Mouse (Mus musculus) embryonic facial prominence, embryonic 10.5 days (tissue): ENCODE data around the gene Tecpr1. TPM values are rescaled to one million over a fixed set of nuclear protein-coding genes. Genes with fewer than 3 reads are reported as not detected.

ENCODE experiments used
- DNase-seq: peaks from one replicate; pipeline ENCODE4 v3.0.0-alpha.2; 2017; ENCODE audit warnings: low spot score
- H3K27ac ChIP-seq: fragments of 300-500 bp; sonication (generic); replicated peaks from 2 replicates; pipeline ENCODE4 v1.5.1; 2016; ENCODE audit warnings: mild to moderate bottlenecking
- H3K27me3 ChIP-seq: fragments of 300-500 bp; sonication (generic); replicated peaks from 2 replicates; pipeline ENCODE4 v1.6.1; 2016; ENCODE audit warnings: low read depth, mild to moderate bottlenecking; ENCODE audit not compliant: poor library complexity, severe bottlenecking
- H3K36me3 ChIP-seq: fragments of 300-500 bp; sonication (generic); replicated peaks from 2 replicates; pipeline ENCODE4 v1.6.1; 2016; ENCODE audit warnings: mild to moderate bottlenecking, moderate library complexity
- H3K4me1 ChIP-seq: fragments of 300-500 bp; sonication (generic); 2 replicates; pipeline ENCODE4 v1.6.1; 2016
- H3K4me3 ChIP-seq: fragments of 300-500 bp; sonication (generic); 2 replicates; pipeline ENCODE4 v1.5.1; 2016; ENCODE audit warnings: mild to moderate bottlenecking, moderate library complexity
- H3K9me3 ChIP-seq: fragments of 300-500 bp; sonication (generic); 2 replicates; pipeline ENCODE4 v1.6.1; 2016; ENCODE audit warnings: mild to moderate bottlenecking
- WGBS: fragments of 180-500 bp; shearing (Covaris S2); methylation state at CpG from one replicate; pipeline ENCODE4 v1.1.7; 2016; 5-methylcytosine and 5-hydroxymethylcytosine counted together
- polyA plus RNA-seq: library from polyadenylated mRNA; unstranded; fragments of >200 nt; fragmentation: Nextera tagmentation; extraction: Ambion mirVana; gene quantifications from 2 replicates; pipeline ENCODE4 v1.2.1, GENCODE M21; 2016

Tecpr1 gene
- polyA plus RNA-seq, result 19.3 and 21.1 TPM in 2 replicates

DNA sequence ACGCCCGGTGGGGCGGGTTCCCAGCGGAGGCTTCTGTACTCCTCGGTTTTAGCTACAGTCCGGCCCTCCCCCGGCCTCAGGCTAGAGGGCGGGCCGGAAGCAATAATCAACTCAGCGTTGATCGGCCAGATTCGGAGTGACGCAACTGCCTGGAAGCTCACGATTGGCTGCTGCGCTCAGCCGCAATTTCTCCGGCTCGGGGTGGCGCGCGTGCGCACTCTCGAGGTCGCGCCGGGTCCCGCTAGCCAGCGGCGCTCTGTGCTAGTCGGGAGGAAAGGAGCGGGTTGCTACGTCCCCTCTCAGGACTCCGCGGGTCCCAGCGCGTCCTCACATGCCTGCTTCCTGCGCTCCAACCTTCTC is at the start of gene Tecpr1:
Tecpr1 (minus strand) TSS at position 113 of the 360 bp plus-strand sequence.
- Histone ChIP-seq H3K4me3 (peak within 1 kb of the TSS; percentile 84), H3K27ac (peak within 1 kb of the TSS; percentile 70), H3K4me1 (peaks cover 37% of the 10 kb centered on the region), H3K9me3 (no peaks in the 10 kb centered on the region), H3K27me3 (no peaks in the 10 kb centered on the region), H3K36me3 (no peaks in the 10 kb centered on the region)
- WGBS, result under 1% methylated on average over 37 of the region's 37 CpGs
- DNase-seq, result peak; percentile 96

DNA sequence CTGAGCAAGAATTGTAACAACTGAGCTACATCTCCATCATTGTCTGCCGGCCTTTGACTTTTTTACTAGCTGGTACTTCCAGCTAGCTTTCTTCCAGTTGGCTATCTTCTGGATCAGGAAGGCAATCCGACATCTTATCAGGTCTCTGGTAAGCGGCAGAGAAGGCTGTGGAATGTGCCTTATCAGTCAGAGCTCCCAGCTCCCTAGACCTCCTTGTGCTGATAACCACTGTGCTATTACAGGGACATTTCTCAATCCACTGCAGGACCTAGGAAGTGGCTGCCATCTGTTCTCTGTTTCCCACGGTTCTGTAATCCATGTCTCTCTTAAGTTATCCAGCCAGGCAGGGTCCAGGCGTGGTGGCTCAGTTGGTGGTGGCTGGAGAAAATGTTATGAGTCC is 48.4 kb upstream of the Tecpr1 start:
- Histone ChIP-seq H3K4me1 (peaks cover 18% of the 10 kb centered on the region), H3K9me3 (no peaks in the 10 kb centered on the region), H3K36me3 (peaks cover 53% of the 10 kb centered on the region), H3K4me3 (no peak overlapping the region), H3K27me3 (no peaks in the 10 kb centered on the region), H3K27ac (no peak overlapping the region)
- WGBS, result 72% methylated on average over 5 of the region's 5 CpGs
- no peak for DNase-seq

DNA sequence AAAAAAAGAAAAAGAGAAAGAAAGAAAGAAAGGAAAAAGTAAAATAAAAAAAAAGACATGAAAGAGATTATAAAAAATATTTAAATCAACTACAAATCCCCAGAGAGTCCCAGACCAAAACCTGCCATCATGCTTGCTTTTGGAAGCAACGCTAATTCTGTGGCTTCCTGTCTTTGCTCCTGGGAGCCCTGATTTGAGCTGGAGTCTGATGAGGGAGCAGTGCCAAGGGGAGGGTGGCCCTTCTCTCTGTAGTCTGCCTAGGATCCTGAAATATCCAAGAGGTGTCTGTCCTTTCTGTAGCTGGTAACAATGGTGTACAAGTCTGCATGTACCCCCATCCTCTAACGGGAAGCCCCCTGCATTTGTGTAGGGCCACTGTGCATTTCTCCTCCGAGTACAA is 47.7 kb upstream of the Tecpr1 start:
- Histone ChIP-seq H3K27me3 (no peaks in the 10 kb centered on the region), H3K9me3 (no peaks in the 10 kb centered on the region), H3K4me3 (no peak overlapping the region), H3K36me3 (peaks cover 58% of the 10 kb centered on the region), H3K27ac (no peak overlapping the region), H3K4me1 (peaks cover 16% of the 10 kb centered on the region)
- WGBS, result 85% methylated on average over 3 of the region's 3 CpGs
- DNase-seq, result no peak

DNA sequence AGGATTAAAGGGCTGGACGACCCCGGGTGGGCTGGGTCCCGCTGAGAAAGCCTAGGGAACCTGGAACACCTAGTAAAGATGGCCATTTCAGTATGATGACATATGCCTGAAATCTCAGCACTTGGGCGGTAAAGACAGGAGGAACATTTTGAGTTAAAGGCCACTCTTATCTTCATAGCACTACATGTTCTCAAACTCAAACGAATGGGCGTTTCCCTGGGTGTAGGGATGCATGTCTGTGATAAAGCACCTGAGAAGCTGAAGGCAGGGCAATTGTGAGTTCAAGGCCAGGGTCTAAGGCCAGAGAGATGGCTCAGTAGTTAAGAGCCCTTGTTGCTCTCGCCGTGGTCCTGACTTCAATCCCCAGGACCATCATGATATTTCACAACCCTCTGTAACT is 47.0 kb upstream of the Tecpr1 start:
- H3K4me1 ChIP-seq, result peaks cover 9% of the 10 kb centered on the region; the same call in 1 of the 2 replicates
- H3K36me3 ChIP-seq, result peaks cover 60% of the 10 kb centered on the region
- 95% methylated on average over 8 of the region's 8 CpGs for WGBS

DNA sequence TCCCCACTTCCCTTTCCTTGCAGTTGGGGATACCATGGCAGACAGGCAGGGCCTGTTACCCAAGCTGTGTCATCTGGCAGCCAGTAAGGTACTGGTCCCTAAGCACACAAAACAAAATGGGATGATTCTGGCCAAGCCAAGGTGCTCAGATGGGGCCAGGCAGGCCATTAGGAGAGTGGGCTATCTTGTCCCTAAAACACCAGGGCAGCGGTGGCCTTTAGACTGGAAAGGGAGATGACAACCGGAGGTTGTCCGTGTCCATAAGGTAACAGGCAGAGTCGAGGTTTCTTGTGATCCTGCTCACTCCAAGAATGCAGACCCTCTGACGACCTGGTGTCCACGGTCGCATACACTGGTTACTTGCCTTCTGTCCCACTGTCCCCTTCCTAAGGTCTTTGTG is 46.5 kb upstream of the Tecpr1 start:
- Histone ChIP-seq H3K36me3 (peaks cover 64% of the 10 kb centered on the region), H3K4me3 (no peak overlapping the region), H3K9me3 (no peaks in the 10 kb centered on the region), H3K27ac (no peak overlapping the region), H3K27me3 (no peaks in the 10 kb centered on the region), H3K4me1 (peaks cover 7% of the 10 kb centered on the region; the same call in 1 of the 2 replicates)
- no peak for DNase-seq
- WGBS, result 89% methylated on average over 7 of the region's 7 CpGs

More for the DNA sequence above, 47.0 kb upstream of the Tecpr1 start:
- no peaks in the 10 kb centered on the region for H3K9me3 ChIP-seq
- H3K4me3 ChIP-seq, result no peak overlapping the region
- DNase-seq, result no peak
- no peaks in the 10 kb centered on the region for H3K27me3 ChIP-seq
- H3K27ac ChIP-seq, result no peak overlapping the region

DNA sequence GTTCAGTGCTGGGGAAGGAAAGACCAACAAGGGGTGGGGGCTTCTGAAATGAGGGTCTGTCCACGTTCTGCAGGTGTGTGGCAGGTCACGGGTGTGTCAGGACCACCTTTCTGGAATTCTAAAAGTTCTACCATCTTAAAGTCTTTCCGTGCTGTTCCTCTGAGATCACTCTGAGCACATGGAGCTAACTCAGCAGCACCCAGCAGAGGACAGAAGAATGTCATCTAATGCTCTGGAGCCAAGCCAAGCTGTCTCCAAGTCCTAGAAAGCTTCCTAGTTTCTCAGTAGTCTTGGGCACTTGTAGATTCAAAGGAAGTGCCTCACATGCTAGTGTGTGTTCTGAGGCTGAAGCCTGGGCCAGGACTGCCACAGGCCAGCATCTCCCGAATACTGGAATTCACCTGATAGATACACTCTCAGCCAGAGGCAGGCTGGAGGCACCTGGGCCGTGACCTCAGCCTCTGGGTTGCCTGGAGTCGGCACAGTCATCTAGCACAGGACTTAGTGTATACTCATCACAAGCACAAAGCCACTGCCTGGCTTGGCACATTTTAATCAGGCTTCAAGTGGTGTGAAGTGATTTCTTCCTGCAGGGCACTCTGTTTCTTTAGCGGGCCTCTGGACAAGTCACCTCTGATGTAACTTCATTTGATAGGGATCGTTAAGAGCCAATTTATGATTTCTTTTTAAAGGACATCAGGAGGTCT is 44.3 kb upstream of the Tecpr1 start:
- no peak for DNase-seq
- no peaks in the 10 kb centered on the region for H3K9me3 ChIP-seq
- H3K27ac ChIP-seq, result no peak overlapping the region
- H3K4me3 ChIP-seq, result no peak overlapping the region
- H3K27me3 ChIP-seq, result no peaks in the 10 kb centered on the region
- H3K36me3 ChIP-seq, result peaks cover 84% of the 10 kb centered on the region
- WGBS, result 86% methylated on average over 8 of the region's 8 CpGs
- H3K4me1 ChIP-seq, result 0 out of 2 replicates have a peak, but pooled peaks cover 8% of the 10 kb centered on the region

DNA sequence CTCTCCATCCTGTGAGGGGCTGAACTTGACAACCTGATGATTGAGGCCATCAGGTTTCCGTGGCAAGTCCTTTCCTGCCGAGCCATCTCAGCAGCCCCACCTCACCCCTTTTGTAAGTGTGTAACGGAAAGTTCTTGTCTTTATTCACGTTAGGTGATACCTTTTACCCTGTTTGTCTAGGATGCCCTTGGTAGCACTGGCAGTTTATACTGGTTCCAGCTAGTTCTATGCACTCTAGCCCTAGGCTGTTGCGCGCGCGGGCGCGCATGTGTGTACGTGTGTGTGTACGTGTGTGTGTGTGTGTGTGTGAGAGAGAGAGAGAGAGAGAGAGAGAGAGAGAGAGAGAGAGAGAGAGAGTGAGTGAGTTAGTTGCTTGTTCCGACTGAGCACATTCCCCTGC is 40.1 kb upstream of the Tecpr1 start:
- Histone ChIP-seq H3K4me3 (no peak overlapping the region), H3K27me3 (no peaks in the 10 kb centered on the region), H3K27ac (no peak overlapping the region), H3K36me3 (peaks cover 93% of the 10 kb centered on the region), H3K9me3 (no peaks in the 10 kb centered on the region), H3K4me1 (peaks cover 40% of the 10 kb centered on the region)
- 83% methylated on average over 13 of the region's 13 CpGs for WGBS
- no peak for DNase-seq

DNA sequence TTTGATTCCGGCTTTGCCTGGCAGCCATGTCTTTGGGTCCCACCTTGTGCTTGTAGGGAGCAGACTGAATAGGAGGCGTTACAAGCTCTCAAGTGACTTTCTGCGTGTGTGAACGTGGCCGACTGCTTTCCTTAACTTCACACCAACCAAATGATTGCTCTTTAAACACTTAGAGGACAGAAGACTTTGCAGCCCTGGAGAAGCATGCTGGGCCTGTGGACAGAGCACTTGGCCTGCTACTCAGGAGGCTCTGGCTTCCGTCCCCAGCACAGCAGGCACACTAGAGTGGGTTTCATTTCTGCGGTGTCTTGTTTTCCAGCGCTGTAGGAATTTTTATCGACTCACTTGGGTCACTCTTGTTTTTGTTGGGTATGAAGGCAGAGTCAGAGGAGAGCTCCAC is 39.7 kb upstream of the Tecpr1 start:
- no peak for DNase-seq
- Histone ChIP-seq H3K27me3 (no peaks in the 10 kb centered on the region), H3K9me3 (no peaks in the 10 kb centered on the region), H3K27ac (no peak overlapping the region), H3K4me1 (peaks cover 44% of the 10 kb centered on the region), H3K36me3 (peaks cover 93% of the 10 kb centered on the region), H3K4me3 (no peak overlapping the region)
- WGBS, result 89% methylated on average over 9 of the region's 9 CpGs

DNA sequence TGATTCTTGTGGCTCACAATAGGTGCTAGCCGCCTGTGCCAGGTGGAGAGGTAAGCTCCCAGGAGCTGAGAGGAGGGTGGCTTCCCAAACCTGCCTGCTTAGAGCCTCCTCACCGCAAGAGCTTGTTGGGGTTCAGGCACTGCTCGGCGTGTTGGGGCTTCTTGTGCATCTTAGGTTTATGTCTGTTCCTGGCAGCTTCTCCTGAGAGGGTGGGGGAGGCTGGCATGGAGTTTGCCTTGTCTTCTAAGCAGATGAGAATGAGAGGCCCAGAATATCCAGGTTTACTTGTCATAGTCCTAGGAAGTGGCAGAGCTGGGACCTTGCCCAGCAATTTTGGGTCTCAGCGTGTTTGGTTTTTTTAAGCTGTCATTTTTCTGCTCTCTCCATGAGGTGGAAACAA is 38.4 kb upstream of the Tecpr1 start:
- WGBS, result 91% methylated on average over 5 of the region's 5 CpGs
- Histone ChIP-seq H3K9me3 (no peaks in the 10 kb centered on the region), H3K27me3 (no peaks in the 10 kb centered on the region), H3K27ac (no peak overlapping the region), H3K36me3 (peaks cover 90% of the 10 kb centered on the region), H3K4me3 (no peak overlapping the region), H3K4me1 (peaks cover 57% of the 10 kb centered on the region)
- no peak for DNase-seq

DNA sequence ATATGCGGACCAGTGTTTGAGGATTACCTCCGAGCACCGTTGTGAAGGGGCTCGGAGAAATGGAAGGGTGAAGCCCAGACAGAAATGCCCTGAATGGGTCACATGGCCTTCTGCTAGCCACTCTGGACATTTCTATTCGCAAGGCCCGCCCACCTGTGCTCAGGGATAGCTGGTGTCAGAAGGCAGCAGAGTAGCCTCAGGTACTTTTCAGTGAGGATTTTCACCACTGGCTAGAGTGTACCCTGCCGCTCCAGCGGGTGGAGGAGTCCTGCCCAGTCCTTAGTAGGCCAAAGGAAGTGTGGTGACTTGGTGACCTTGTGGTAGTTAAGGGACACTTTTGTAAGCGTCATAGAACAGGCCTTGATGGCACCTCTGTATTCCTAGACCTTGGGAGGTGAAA is 37.9 kb upstream of the Tecpr1 start:
- H3K27ac ChIP-seq, result no peak overlapping the region
- H3K36me3 ChIP-seq, result peaks cover 84% of the 10 kb centered on the region
- H3K27me3 ChIP-seq, result no peaks in the 10 kb centered on the region
- DNase-seq, result no peak
- H3K4me1 ChIP-seq, result peaks cover 62% of the 10 kb centered on the region
- H3K9me3 ChIP-seq, result no peaks in the 10 kb centered on the region
- 89% methylated on average over 9 of the region's 9 CpGs for WGBS
- H3K4me3 ChIP-seq, result no peak overlapping the region

DNA sequence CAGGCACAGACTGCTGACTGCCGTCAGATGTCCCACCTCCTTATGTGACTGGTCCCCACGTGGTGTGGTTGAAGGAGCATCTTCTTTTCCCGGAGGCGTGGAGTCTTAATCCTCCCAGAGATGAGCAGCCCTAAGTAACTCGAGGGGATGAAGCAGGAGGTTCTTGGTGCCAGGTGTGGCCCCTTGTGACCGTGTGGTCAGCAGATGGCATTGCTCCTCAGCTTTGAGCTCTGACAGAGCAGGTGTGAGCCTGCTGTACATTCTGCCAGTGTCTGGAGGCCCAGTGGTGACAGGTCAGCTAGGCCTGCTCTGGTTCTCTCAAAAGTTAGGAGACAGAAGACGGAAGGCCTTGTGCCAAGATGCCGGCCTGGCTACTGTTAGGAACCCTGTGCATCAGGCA is 37.0 kb upstream of the Tecpr1 start:
- H3K27me3 ChIP-seq, result no peaks in the 10 kb centered on the region
- H3K4me1 ChIP-seq, result peaks cover 64% of the 10 kb centered on the region
- DNase-seq, result no peak
- H3K36me3 ChIP-seq, result peaks cover 76% of the 10 kb centered on the region
- no peaks in the 10 kb centered on the region for H3K9me3 ChIP-seq
- H3K27ac ChIP-seq, result no peak overlapping the region
- no peak overlapping the region for H3K4me3 ChIP-seq
- 82% methylated on average over 8 of the region's 8 CpGs for WGBS

DNA sequence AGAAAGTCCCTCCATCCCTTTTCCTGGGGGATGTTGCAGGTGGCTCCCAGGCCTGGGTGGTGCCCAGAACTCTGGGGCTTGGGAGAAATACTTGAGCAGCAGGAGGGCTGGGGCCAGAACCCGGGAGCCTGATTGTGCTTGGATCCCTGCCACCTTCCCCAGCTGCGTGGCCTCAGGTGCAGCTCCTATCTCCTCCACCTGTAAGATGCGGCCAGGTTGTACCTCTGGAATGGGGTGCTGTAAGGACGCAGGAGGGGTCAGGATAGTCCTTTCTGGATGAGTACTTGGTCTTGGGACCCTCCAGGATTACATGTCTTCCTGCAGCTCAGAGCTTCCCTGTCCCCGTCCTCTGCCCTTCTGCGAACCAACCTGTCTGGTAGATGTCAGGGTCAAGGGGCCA is 35.8 kb upstream of the Tecpr1 start:
- Histone ChIP-seq H3K4me1 (peaks cover 71% of the 10 kb centered on the region), H3K4me3 (peak overlapping the region; percentile 95; the same call in 1 of the 2 replicates), H3K36me3 (peaks cover 65% of the 10 kb centered on the region), H3K27ac (no peak overlapping the region), H3K9me3 (no peaks in the 10 kb centered on the region), H3K27me3 (no peaks in the 10 kb centered on the region)
- WGBS, result 74% methylated on average over 6 of the region's 6 CpGs
- no peak for DNase-seq

DNA sequence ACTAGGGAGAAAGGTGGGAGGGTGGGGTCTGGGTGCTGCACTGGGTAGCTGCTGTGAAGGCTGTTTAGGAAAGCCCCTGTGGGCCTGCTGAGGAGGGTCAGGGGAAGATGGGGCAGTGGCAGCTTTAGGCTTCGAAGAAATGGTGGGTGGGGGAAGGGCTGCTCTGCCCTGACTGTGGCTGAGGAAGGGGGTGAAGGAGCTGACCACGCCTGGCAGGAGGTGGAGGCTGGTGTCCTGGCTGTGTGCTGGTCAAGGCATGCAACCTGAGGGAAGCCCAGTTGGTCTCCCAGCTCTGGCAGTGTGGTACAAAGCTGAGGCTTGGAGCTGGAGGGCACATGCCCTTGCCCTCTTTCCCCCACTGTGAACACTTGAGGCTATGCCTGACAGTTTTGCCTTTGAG is 35.3 kb upstream of the Tecpr1 start:
- no peak for DNase-seq
- WGBS, result 16% methylated on average over 2 of the region's 2 CpGs
- no peaks in the 10 kb centered on the region for H3K9me3 ChIP-seq
- H3K27me3 ChIP-seq, result no peaks in the 10 kb centered on the region
- H3K4me3 ChIP-seq, result peak overlapping the region; percentile 95
- H3K27ac ChIP-seq, result peak overlapping the region; percentile 98; the same call in 1 of the 2 replicates
- H3K36me3 ChIP-seq, result peaks cover 62% of the 10 kb centered on the region
- H3K4me1 ChIP-seq, result peaks cover 74% of the 10 kb centered on the region
